Mouse (Mus musculus): Measurements from ENCODE around the gene Coq5.

GRCm38 (mm10) chr5:115232516-115232915 lies 47.0 kb upstream of the Coq5 start:
- TF ChIP-seq MXI1 (IDR thresholded peaks at IDR 0.05; ENCODE audit: low read depth, low read length) (no peak), CTCF (conservative IDR thresholded peaks at IDR 0.05 in 1 of 2, IDR thresholded peaks at IDR 0.05 in 1 of 2; ENCODE audit: low read depth in 2 of 2, low read length in 2 of 2) (no peak), ZC3H11A (IDR thresholded peaks at IDR 0.05; ENCODE audit: low read depth, low read length) (no peak), EP300 (IDR thresholded peaks at IDR 0.05; ENCODE audit: low read length) (no peak), PAX5 (IDR thresholded peaks at IDR 0.05; ENCODE audit: low read length) (no peak), POLR2A (IDR thresholded peaks at IDR 0.05; ENCODE audit: low read depth, low read length) (no peak), USF1 (IDR thresholded peaks at IDR 0.05; ENCODE audit: low read depth, low read length) (no peak), UBTF (IDR thresholded peaks at IDR 0.05; ENCODE audit: low read depth, low read length) (no peak), ZKSCAN1 (IDR thresholded peaks at IDR 0.05; ENCODE audit: borderline replicate concordance, low read depth, low read length) (no peak), HCFC1 (IDR thresholded peaks at IDR 0.05; ENCODE audit: low read depth, low read length) (no peak), TBP (conservative IDR thresholded peaks at IDR 0.05; ENCODE audit: low read depth, low read length) (no peak), GABPA (IDR thresholded peaks at IDR 0.05; ENCODE audit: insufficient replicate concordance, low read depth, low read length) (no peak), SMC3 (IDR thresholded peaks at IDR 0.05; ENCODE audit: low read depth, low read length) (no peak)

Data from CH12.LX (cell line).